Mouse (Mus musculus): ENCODE data around the gene Ppil3. TPM values are rescaled to one million over a fixed set of nuclear protein-coding genes. Genes with fewer than 3 reads are reported as not detected.
A peak's percentile ranks its signal among the peaks of the same experiment; 100 is the strongest.

The Ppil3 gene
- total RNA-seq, 2 experiments from 2014 or later: 13.3 to 13.7 TPM

GRCm38 (mm10) chr1:58410198-58410588 lies 35.1 kb downstream of the Ppil3 start:
- DNase-seq (ENCODE audit: low spot score): no peak

GRCm38 (mm10) chr1:58409553-58410197 lies 35.6 kb downstream of the Ppil3 start:
- DNase-seq (ENCODE audit: low spot score): no peak

- DNase-seq (ENCODE audit: low spot score): no peak
Observed at GRCm38 (mm10) chr1:58408141-58408540, 37.1 kb downstream of the Ppil3 start.

DNA sequence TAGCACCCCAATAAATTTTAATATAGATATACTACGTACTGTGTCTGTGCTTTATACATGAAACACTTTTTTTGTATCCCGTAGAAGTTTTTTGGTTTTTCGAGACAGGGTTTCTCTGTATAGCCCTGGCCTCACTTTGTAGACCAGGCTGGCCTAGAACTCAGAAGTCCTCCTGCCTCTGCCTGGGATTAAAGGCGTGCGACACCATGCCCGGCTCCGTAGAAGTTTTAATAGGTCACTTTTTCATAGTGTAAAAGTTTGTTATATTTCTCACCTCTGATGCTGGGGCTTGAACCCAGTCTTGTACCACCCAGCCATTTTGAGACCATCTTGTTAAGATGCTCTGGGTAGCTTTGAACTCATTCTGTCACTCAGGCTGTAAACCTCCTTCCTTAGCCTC lies 38.0 kb downstream of the Ppil3 start:
- no peak for DNase-seq (ENCODE audit: low spot score)

- DNase-seq (ENCODE audit: low spot score): no peak
Observed at GRCm38 (mm10) chr1:58403745-58404144, 41.5 kb downstream of the Ppil3 start.

DNA sequence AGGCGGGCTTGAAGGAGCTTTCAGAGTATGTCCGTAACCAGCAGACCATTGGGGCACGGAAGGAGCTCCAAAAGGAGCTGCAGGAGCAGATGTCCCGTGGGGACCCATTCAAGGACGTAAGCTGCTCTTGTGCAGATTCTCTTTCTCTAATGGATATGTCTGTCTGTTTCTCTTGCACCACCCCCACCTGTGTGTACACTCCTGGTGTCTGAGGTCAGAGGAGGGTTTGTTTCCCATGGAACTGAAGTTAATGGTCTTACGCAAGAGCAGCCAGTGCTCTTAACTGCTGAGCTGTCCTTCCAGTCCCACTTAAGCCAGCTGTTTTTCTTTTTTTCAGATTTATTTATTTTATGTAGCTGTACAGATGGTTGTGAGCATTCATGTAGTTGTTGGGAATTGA lies 43.9 kb downstream of the Ppil3 start:
- DNase-seq (ENCODE audit: low spot score): no peak

- no peak for DNase-seq (ENCODE audit: low spot score)
Observed at GRCm38 (mm10) chr1:58397731-58398130, 47.6 kb downstream of the Ppil3 start.

DNA sequence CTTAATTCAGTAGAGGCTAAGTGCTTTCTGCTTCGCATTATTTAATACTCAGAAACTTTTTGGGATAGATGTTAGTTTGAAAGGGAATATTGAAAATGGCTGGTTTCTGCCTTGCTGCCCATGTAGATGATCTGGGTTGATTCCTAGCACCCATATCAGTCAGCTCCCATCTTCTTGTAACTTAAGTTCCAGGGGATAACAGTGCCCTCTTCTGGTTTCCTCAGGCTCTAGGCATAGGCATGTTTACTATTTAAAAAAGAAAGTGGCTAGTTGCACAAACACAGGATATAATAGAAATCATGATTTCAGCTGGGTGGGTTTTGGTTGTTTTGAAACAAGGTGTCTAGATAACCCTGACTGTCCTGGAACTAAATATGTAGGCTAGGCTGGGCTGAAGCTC lies 49.1 kb downstream of the Ppil3 start:
- no peak for DNase-seq (ENCODE audit: low spot score)

- DNase-seq (ENCODE audit: low spot score): no peak
Observed at GRCm38 (mm10) chr1:58395341-58395740, 49.9 kb downstream of the Ppil3 start.

DNA sequence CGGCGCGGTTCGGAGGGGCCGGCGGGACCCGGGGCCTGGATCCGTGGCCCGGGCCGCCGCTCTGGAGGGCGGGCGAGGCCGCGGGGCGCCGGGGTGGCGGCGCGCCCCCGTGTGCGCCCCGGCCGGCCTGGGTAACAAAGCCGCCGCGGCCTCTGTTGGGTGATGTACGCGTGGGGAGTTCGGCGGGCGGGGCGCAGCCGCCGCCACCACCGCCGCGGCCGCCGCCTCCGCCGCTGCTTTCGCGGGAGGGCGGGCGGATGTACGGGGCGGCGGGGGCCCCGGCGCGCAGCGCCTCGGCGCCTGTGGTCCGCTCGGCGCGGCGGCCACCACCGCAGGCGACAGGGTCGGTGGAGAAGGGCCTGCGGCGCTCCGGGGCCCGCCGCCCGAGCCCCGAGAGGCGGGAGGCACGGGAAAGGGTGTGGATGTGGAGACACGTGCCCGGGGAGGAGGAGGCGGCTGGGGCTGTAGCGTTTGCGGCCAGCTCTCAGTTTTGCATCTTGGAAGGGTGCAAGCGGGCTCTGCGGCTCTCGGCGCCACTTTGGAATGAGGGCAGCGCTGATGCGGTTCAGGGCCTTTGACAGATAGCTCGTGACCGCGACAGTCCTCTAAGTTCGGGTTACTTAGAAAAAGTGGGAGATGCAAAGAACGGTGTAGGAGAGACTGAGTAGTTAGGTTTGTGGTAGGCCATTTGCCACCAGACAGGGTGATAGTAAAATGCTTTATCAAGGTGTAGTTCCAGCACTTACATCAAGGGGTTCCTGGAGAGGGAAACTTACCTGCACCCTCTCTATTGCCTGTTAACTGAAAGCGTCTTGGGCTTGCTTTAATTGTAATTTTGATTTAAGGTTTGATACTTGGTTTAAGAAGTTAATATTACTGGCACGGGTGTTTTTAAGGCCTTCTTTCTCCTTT lies 51.7 kb downstream of the Ppil3 start:
- DNase-seq (ENCODE audit: low spot score): peak; percentile 37

GRCm38 (mm10) chr1:58392652-58393283 lies 52.5 kb downstream of the Ppil3 start, which contains the start of gene Bzw1:
Gene Bzw1, plus strand, starts transcription at chr1:58392898.
- peak; percentile 95 for DNase-seq (ENCODE audit: low spot score)

- no peak for DNase-seq (ENCODE audit: low spot score)
Observed at GRCm38 (mm10) chr1:58392268-58392651, 53.0 kb downstream of the Ppil3 start.

DNA sequence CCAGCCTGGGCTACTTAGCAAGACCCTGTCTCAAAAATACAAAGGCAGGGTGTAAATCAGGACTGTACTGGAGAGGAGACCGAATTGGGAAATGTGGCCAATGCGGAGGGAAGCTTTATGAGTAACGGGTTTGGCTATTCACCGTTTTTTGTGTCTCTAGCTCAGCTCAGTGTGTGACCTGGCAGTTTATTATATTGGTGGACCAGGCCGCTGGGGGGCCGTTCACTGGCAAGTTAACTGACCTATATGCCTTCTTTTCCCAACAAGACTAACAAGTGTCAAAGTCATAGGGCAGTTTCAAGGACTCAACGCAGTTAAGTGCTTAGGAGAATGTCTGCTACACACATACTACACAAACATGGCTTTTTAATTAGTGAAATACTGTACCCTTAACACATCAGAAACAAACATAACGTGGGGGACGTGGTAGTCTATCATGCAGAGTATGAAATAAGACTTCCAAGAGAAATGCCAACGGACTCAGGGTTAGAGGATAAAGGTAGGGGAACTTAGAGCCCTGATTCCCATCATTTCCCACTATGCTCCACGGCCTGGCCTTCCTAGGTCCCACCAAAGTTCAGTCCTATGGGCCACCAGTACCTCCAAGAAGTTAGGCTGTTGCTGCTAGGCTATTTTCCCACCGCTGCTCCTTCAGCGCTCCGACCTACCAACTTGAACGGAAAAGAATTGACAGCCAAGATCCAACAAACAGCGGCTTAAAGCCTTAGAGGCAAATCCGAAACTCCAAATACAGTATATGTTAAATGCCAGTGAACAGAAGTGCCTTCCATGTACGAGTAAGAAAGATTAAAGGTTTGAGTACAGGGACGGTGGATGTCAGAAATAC lies 53.6 kb downstream of the Ppil3 start:
- no peak for DNase-seq (ENCODE audit: low spot score)

DNA sequence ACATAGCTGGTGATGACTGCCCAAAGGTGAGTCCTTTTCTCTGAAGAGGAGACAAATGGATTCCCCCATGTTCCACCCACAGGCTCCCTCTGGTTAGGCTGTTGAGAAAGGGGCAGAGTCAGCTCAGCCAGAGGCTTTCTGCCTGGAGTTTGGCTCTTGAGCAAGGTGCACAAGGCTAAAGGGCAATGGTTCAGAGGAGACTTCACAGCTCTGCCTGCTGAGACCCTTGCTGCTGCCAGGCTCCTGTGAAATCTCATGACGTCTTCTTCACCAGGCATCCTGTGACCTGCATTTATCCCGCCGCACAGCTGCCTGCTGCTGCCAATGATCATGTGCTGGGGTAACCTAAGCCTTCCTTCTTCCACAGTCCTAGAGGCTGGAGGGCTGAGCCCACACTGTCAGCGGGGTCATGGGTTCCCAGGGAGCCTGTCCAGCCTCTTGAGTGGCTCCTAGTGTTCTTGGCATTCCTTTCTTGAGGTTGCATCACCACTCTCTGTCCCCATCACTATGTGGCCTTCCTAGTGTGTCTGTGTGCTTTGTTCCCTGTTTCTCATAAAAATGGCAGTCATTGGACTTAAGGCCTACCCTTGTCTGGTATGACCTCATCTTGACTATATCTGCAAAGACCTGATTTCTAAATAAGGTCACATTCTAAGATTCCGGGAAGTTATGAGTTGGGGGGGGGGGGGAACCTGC lies 62.6 kb downstream of the Ppil3 start:
- no peak for DNase-seq (ENCODE audit: low spot score)

Other genes with a start within 250 kb of the Ppil3 start
- under 1 TPM in 1 of 2 experiments, not detected in 1; 0.07 TPM for gene Aox4, start 235.1 kb downstream of the Ppil3 start, total RNA-seq (2021)
- under 1 TPM; 0.05 to 0.14 TPM for gene Aox2, start 167.2 kb downstream of the Ppil3 start, total RNA-seq (2021)
- gene Bzw1, start 52.6 kb downstream of the Ppil3 start, total RNA-seq (2021): 10 to 100 TPM; 39.7 to 42.1 TPM
- gene Clk1, start 21.4 kb downstream of the Ppil3 start, total RNA-seq (2021): 10 to 100 TPM; 36.3 to 38.3 TPM
- gene Nif3l1, start 335 bp downstream of the Ppil3 start, total RNA-seq (2021): 1 to 10 TPM; 8.3 to 9.4 TPM
- gene Orc2, start 59.6 kb upstream of the Ppil3 start, total RNA-seq (2021): 10 to 100 TPM; 12.5 to 12.6 TPM
- gene Fam126b, start 140.8 kb upstream of the Ppil3 start, total RNA-seq (2021): 10 to 100 TPM in 1 of 2 experiments, 1 to 10 TPM in 1; 9.5 to 12.4 TPM
- 100 to 1,000 TPM; 166 to 200 TPM for gene Ndufb3, start 140.9 kb upstream of the Ppil3 start, total RNA-seq (2021)

Measured in gastrocnemius, adult 18-20 months (tissue).